Mouse (Mus musculus): ENCODE results near the gene Tubg2.

Tubg2 gene

GRCm38 (mm10) chr11:101176933-101177773, 21.4 kb downstream of the Tubg2 start:
- in situ Hi-C loops (cut with MboI, MseI), result no loop called here

- in situ Hi-C loops (cut with MboI, MseI), result no loop called here
These were observed 22.7 kb downstream of the Tubg2 start for GRCm38 (mm10) chr11:101178061-101179058.

GRCm38 (mm10) chr11:101179306-101179705, 23.6 kb downstream of the Tubg2 start:
- in situ Hi-C loops (cut with MboI, MseI), result no loop called here

GRCm38 (mm10) chr11:101180261-101180660, 24.6 kb downstream of the Tubg2 start:
- in situ Hi-C loops (cut with MboI, MseI), result no loop called here

- in situ Hi-C loops (cut with MboI, MseI), result no loop called here
These were observed 25.4 kb downstream of the Tubg2 start for GRCm38 (mm10) chr11:101180846-101181740.

GRCm38 (mm10) chr11:101181961-101182360, 26.3 kb downstream of the Tubg2 start:
- in situ Hi-C loops (cut with MboI, MseI), result no loop called here

GRCm38 (mm10) chr11:101182771-101183517, 27.2 kb downstream of the Tubg2 start:
- in situ Hi-C loops (cut with MboI, MseI), result no loop called here

GRCm38 (mm10) chr11:101184984-101185383, 29.3 kb downstream of the Tubg2 start:
- in situ Hi-C loops (cut with MboI, MseI), result no loop called here

- in situ Hi-C loops (cut with MboI, MseI), result no loop called here
These were observed 29.7 kb downstream of the Tubg2 start for GRCm38 (mm10) chr11:101185441-101185840.

- in situ Hi-C loops (cut with MboI, MseI), result no loop called here
These were observed 31.0 kb downstream of the Tubg2 start for GRCm38 (mm10) chr11:101186526-101187247.

- in situ Hi-C loops (cut with MboI, MseI), result no loop called here
These were observed 31.8 kb downstream of the Tubg2 start for GRCm38 (mm10) chr11:101187541-101187940.

- in situ Hi-C loops (cut with MboI, MseI), result no loop called here
These were observed 32.6 kb downstream of the Tubg2 start for GRCm38 (mm10) chr11:101188166-101188805.

GRCm38 (mm10) chr11:101189495-101190180, 33.9 kb downstream of the Tubg2 start:
- in situ Hi-C loops (cut with MboI, MseI), result no loop called here

- in situ Hi-C loops (cut with MboI, MseI), result no loop called here
These were observed 34.6 kb downstream of the Tubg2 start for GRCm38 (mm10) chr11:101190181-101190912.

GRCm38 (mm10) chr11:101190913-101191907, 35.5 kb downstream of the Tubg2 start:
- in situ Hi-C loops (cut with MboI, MseI), result no loop called here

- in situ Hi-C loops (cut with MboI, MseI), result no loop called here
These were observed 36.3 kb downstream of the Tubg2 start for GRCm38 (mm10) chr11:101191919-101192470.
